Mouse (Mus musculus): ENCODE measurements around the gene Btbd17. TPM values are rescaled to one million over a fixed set of nuclear protein-coding genes. Genes with fewer than 3 reads are reported as not detected.
A peak's percentile ranks its signal among the peaks of the same experiment; 100 is the strongest.

Gene Btbd17
- total RNA-seq, 2 experiments from 2014 or later, result 0.38 to 1.1 TPM

- intact Hi-C loops (cut with DNase I; ENCODE audit: low total_unique reads), result no loop called here
- no peak for DNase-seq
Measured at GRCm38 (mm10) chr11:114807686-114808427, 12.1 kb upstream of the Btbd17 start.

DNA sequence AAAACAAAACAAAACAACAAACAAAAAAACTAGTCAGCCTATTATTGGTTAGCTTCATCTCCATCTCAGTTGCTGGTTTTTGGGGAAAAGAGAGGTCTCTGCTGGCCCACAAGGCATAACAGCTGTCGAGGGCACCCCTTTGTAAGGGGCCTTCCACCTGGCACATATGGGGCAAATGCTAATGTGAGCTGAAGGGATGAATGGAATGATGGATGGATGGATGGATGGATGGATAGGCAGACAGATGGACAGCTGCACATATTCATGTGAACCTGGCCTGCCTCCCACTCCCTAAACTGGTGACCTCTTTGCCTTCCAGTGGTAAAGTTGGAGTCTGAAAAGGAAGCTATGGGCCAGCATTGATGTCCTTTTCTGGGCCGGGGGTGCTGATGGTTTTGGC is 11.3 kb upstream of the Btbd17 start:
- intact Hi-C loops (cut with DNase I; ENCODE audit: low total_unique reads), result no loop called here
- DNase-seq, result no peak

GRCm38 (mm10) chr11:114803990-114804389 is 8.2 kb upstream of the Btbd17 start:
- intact Hi-C loops (cut with DNase I; ENCODE audit: low total_unique reads), result no loop called here
- no peak for DNase-seq

DNA sequence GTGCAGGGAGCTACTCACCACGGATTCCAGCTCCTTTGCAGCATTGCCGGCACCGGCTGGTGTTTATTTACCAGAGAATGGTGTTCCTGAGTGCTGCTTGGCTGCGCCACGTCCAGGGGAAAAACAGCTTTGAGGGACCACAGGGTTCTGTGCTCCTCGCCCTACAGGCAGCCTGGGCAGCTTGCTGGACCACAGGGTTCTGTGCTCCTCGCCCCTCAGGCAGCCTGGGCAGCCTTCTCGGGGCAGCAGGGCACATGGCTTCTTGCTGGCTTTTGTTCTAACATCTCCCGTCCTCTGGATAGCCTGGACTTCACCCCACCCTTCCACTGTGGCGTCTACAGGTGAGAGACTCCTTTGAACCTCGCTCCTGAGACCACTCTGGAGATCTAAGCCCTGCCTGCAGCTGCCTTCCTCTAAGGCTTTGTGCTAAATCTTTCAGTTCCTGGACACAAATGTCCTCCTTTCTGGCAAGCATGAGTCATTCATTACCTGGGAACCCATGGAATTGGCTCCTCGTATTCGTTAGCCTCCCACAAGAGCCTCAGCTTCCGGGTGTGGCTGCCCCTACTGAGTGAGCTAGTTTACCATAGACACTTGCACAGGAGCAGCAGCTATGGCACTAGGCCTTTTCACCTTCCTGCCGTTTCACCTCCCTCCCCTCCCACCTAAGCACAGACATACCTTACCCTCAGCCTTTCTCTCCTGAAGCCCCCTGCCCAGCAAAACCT is 7.0 kb upstream of the Btbd17 start:
- no peak for DNase-seq
- intact Hi-C loops (cut with DNase I; ENCODE audit: low total_unique reads), result no loop called here

- DNase-seq, result no peak
- intact Hi-C loops (cut with DNase I; ENCODE audit: low total_unique reads), result no loop called here
Measured at GRCm38 (mm10) chr11:114801906-114802305, 6.2 kb upstream of the Btbd17 start.

GRCm38 (mm10) chr11:114798624-114799023 is 2.9 kb upstream of the Btbd17 start, which contains the start of gene Gpr142:
Gpr142 (plus strand) TSS chr11:114798924.
- intact Hi-C loops (cut with DNase I; ENCODE audit: low total_unique reads), result no loop called here
- DNase-seq, result no peak

- intact Hi-C loops (cut with DNase I; ENCODE audit: low total_unique reads), result no loop called here
Measured at GRCm38 (mm10) chr11:114797981-114798380, 2.2 kb upstream of the Btbd17 start.

DNA sequence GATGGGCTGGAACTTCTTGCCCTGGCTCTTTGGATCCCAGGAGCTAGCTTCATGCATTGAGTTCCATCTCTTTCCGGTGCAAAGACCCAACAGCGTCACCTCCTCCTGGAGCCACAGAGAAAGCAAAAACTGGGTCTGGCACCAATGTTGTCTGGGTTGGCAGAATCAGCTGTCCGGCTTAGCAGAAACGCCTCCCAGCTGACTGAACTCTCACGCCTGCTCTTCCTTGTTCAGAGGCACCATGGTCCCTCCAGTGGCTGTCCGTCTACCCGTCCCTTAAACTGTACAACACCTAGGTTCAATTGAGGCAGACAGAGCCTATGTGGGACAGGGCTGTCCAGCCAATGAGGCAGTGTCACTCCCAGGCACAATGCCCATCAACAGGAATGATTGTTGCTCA is 1.4 kb upstream of the Btbd17 start:
- intact Hi-C loops (cut with DNase I; ENCODE audit: low total_unique reads), result no loop called here
- DNase-seq, result no peak

More at GRCm38 (mm10) chr11:114797981-114798380, 2.2 kb upstream of the Btbd17 start:
- DNase-seq, result no peak

DNA sequence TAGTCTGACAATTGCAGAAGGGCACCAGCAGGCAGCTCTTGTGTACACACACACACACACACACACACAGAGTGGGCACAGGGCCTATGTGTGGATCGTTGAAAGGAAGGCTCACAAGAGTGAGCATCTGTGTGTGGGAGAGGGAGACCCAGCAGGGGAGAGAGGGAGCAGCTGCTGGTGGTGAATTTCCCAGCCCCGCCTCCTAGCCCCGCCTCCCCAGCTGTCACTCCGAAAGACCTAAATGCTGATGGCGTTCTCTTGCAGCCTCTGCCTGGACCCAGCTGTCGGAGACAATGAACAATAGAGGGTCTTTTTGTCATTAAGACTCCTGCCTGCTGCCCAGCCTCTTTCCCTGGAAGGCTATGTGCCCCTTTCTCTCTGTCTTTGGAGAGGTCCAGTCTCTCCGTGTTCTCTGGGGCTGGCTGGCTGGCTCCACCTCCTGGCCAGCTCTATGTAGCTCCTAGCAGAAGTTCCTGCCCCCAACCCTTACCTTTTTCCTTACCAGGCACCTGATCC is 456 bp downstream of the Btbd17 start:
- DNase-seq, result peak; percentile 70
- intact Hi-C loops (cut with DNase I; ENCODE audit: low total_unique reads), result no loop called here

GRCm38 (mm10) chr11:114794691-114795090 is 1.1 kb downstream of the Btbd17 start:
- intact Hi-C loops (cut with DNase I; ENCODE audit: low total_unique reads), result no loop called here

DNA sequence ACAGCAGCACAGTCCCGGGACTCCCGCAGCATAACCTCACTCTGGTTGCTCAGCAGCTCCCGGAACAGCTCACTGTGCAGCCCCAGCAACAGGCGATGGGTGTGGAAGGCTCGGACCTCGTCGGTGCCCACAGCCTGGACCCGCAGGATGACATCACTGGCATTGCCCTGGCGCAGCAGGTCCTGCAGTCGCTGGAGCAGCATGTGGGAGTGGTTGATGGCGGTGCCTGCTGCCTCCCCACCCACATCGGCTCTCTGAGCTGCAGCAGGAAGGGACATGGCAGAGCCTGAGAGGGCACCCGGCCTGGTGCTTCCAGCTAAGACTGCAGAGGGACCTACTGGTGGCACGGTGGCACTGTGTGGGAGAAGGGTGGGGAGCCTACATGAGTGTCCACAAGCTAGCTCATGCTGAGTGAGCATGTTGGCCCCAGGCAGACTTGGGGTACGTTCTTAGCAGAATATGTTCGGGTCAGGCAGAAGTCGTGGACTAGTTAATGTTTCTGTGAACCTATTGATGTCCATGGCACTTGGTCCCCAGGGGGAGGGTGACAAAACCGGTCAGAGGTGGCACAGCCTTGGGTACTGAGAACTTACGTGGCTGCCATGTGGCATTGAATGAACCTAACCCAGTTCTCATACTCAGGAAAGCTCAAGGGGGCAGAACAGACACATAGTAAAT is 1.7 kb downstream of the Btbd17 start:
- intact Hi-C loops (cut with DNase I; ENCODE audit: low total_unique reads), result loop anchor here (2.0 kb wide), 1 partner anchor 47 kb away; no protein-coding TSS in a partner anchor
- no peak for DNase-seq

More at GRCm38 (mm10) chr11:114794691-114795090, 1.1 kb downstream of the Btbd17 start:
- DNase-seq, result no peak

DNA sequence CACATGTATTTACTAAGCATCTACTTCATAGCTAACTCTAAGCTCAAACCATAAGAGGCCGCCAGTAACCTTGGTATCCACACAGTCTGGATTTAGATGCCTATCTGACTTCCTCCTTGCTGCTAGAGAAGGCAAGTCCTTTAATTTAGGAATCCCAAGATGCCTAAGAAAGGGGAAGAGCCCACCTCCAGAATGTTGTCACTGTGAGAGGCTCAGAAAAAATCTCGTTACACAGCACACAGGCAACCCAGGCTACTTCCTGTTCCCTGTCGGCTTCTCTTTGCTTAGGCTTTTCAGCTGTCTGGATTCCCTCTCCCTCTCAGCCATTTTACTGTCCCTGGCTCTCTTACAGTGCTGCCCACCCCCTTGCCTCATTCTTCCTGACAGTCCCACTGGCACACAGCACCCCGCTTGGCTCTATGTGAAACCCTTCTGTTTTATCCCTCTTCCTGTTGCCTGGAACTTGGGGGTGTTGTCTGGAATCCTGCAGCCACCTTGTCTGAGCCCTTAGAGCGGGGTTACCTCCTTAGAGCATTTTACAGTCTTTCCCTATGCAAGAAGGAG is 2.7 kb downstream of the Btbd17 start:
- DNase-seq, result no peak
- intact Hi-C loops (cut with DNase I; ENCODE audit: low total_unique reads), result loop anchor here (2.0 kb wide), 1 partner anchor 46 kb away; no protein-coding TSS in a partner anchor

DNA sequence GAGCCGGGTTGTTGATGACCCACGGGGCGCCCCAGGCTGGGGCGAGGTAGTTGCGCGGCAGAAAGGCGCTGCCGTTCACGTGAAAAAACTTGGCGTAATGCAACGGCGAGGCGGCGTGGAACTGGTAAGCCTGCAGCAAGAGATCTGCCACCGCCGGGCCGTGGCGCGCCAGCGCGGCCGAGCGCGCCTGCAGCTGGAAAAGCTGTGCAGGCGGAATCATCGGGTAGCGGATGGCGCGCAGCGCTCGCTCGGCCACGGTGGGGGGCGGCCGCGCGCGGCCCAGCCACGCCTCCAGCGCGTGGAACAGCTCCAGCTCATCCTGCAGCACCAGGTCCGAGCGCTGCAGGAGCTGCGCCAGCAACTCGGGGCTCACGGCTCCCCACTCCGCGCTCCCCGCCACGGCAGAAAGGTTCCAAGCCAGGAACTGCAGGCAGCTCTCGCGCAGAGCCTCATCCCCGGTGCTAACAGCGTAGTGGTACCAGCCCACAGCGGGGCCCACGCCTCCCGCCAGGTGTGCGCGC is 3.8 kb downstream of the Btbd17 start:
- intact Hi-C loops (cut with DNase I; ENCODE audit: low total_unique reads), result loop anchor here (2.0 kb wide), 1 partner anchor 45 kb away; no protein-coding TSS in a partner anchor
- DNase-seq, result peak; percentile 32

GRCm38 (mm10) chr11:114791351-114791889 is 4.3 kb downstream of the Btbd17 start:
- intact Hi-C loops (cut with DNase I; ENCODE audit: low total_unique reads), result no loop called here
- DNase-seq, result no peak

- intact Hi-C loops (cut with DNase I; ENCODE audit: low total_unique reads), result no loop called here
- DNase-seq, result no peak
Measured at GRCm38 (mm10) chr11:114790841-114791240, 4.9 kb downstream of the Btbd17 start.

GRCm38 (mm10) chr11:114790171-114790570 is 5.6 kb downstream of the Btbd17 start:
- intact Hi-C loops (cut with DNase I; ENCODE audit: low total_unique reads), result no loop called here

DNA sequence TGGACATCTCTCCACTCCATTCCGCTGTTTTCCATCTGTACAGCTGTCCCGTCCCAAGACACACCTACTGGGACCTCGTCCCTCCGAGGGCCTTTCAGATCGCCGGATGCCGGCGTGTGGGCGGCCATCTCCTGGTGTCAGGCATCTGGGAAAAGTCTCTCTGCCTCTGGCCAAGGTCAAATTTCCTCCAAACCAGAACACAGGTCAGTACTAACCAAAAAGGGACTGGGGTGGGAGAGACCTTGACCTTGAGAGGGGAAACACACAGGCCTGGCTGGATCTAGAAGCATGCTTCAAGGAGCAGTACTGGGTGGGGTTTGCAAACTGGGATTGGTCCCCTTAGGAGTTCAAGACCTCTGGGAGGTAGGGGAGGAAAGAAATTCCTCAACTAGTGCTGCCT is 6.0 kb downstream of the Btbd17 start:
- no peak for DNase-seq
- intact Hi-C loops (cut with DNase I; ENCODE audit: low total_unique reads), result no loop called here

More at GRCm38 (mm10) chr11:114790171-114790570, 5.6 kb downstream of the Btbd17 start:
- DNase-seq, result no peak

DNA sequence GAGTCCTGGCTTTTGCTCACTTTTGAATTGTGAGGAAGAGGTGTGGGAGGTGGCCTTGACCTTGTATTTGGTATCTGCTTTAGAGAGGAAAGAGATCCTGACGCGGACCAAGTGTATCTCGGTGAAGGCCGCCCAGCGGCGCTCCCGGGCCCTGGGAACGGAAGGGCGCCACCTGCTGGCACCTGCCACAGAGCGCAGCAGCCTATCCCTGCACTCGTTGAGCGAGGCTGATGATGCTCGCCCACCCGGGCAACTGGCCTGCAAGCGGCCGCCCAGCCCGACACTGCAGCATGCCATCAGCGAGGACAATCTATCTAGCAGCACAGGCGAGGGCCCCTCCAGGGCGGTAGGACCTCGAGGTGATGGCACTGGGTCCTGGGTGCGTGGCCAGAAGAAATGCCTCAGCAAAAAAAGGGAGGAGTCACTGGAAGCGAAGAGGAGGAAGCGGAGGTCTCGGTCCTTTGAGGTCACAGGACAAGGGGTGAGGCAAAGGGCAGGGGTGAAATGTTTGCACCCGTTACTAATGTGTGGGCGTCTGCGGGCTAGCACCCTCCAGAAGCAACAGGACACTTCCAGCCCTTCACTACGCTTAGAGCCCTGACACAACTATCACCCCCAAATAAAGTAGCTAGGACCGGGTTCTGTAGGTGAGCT is 6.6 kb downstream of the Btbd17 start:
- intact Hi-C loops (cut with DNase I; ENCODE audit: low total_unique reads), result no loop called here
- DNase-seq, result peak; percentile 88

DNA sequence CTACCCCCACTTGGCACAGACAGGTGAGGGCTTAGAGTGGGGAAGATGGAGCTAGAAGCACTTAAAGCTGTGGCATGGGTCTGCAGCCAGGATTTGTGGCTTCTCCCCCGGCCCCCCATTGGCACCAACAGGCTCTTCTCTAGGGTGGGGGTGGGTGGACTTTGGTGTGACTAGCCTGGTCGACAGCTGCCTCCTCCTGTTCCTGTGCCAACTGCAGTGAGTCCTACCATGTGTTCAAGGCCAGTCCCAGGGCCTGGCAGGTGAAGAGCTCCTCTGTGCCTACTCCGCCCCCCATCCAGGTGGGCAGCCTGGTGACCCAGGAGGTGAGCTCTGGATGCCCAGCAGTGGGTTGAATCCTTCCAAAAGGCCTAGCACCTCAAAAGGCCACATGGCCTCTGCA is 8.1 kb downstream of the Btbd17 start:
- no peak for DNase-seq
- intact Hi-C loops (cut with DNase I; ENCODE audit: low total_unique reads), result no loop called here
